Mouse (Mus musculus): Measurements from ENCODE around the gene Klhdc7a. TPM values are rescaled to one million over a fixed set of nuclear protein-coding genes. Genes with fewer than 3 reads are reported as not detected.

The Klhdc7a gene
- total RNA-seq, 1 experiment = 1.9 TPM

GRCm38 (mm10) chr4:139950431-139950848 is 17.4 kb downstream of the Klhdc7a start:
- in situ Hi-C loops (cut with MboI; ENCODE audit: low sequenced_read_pairs in 2 of 2, unreplicated experiment in 2 of 2) = no loop called here
- peaks cover 0 to 2% of the 10 kb centered on the region in 2 experiments; a peak in 3 of 4 replicates for H3K4me1 ChIP-seq (ENCODE audit: control insufficient read depth in 2 of 2, insufficient read depth in 2 of 2, low read length in 2 of 2, poor library complexity in 1 of 2)
- no peak for TF ChIP-seq ZC3H11A (IDR thresholded peaks at IDR 0.05; ENCODE audit: borderline replicate concordance, low read depth, low read length)
- TF ChIP-seq MAFK (IDR thresholded peaks at IDR 0.05; ENCODE audit: insufficient read depth, low read depth, low read length) = no peak
- TF ChIP-seq HCFC1 (IDR thresholded peaks at IDR 0.05; ENCODE audit: borderline replicate concordance, insufficient read depth, low read length) = no peak
- TF ChIP-seq ZNF384 (IDR thresholded peaks at IDR 0.05; ENCODE audit: low read depth, low read length) = no peak
- no peak for TF ChIP-seq CHD2 (IDR thresholded peaks at IDR 0.05; ENCODE audit: low read depth, low read length)
- peak overlapping the region; percentile 49 to 72 for H3K4me3 ChIP-seq (ENCODE audit: insufficient read depth in 1 of 2, low read depth in 1 of 2, low read length in 2 of 2, poor library complexity in 1 of 2, severe bottlenecking in 1 of 2)
- H3K9me3 ChIP-seq (ENCODE audit: control insufficient read depth, insufficient read depth, low read depth, low read length) = no peaks in the 10 kb centered on the region
- no peak overlapping the region for H3K9ac ChIP-seq (ENCODE audit: insufficient read depth, low read depth, low read length, poor library complexity, severe bottlenecking)
- H3K27ac ChIP-seq (ENCODE audit: insufficient read depth, low read depth, low read length, poor library complexity, severe bottlenecking) = no peak overlapping the region
- peak; percentile 58 for DNase-seq (ENCODE audit: low read depth, low spot score)
- no peaks in the 10 kb centered on the region for H3K36me3 ChIP-seq (ENCODE audit: control insufficient read depth, insufficient read depth, low read length, poor library complexity, severe bottlenecking)

GRCm38 (mm10) chr4:139948591-139948990 is 19.2 kb downstream of the Klhdc7a start:
- H3K9ac ChIP-seq (ENCODE audit: insufficient read depth, low read depth, low read length, poor library complexity, severe bottlenecking) = no peak overlapping the region
- no peak for TF ChIP-seq ZC3H11A (IDR thresholded peaks at IDR 0.05; ENCODE audit: borderline replicate concordance, low read depth, low read length)
- H3K36me3 ChIP-seq (ENCODE audit: control insufficient read depth, insufficient read depth, low read length, poor library complexity, severe bottlenecking) = no peaks in the 10 kb centered on the region
- no peak overlapping the region for H3K27ac ChIP-seq (ENCODE audit: insufficient read depth, low read depth, low read length, poor library complexity, severe bottlenecking)
- in situ Hi-C loops (cut with MboI; ENCODE audit: low sequenced_read_pairs in 2 of 2, unreplicated experiment in 2 of 2) = no loop called here
- no peak for DNase-seq (ENCODE audit: low read depth, low spot score)
- no peaks in the 10 kb centered on the region for H3K9me3 ChIP-seq (ENCODE audit: control insufficient read depth, insufficient read depth, low read depth, low read length)
- H3K4me3 ChIP-seq (ENCODE audit: insufficient read depth in 1 of 2, low read depth in 1 of 2, low read length in 2 of 2, poor library complexity in 1 of 2, severe bottlenecking in 1 of 2) = no peak overlapping the region
- peaks cover 2 to 4% of the 10 kb centered on the region in 2 experiments; a peak in 3 of 4 replicates for H3K4me1 ChIP-seq (ENCODE audit: control insufficient read depth in 2 of 2, insufficient read depth in 2 of 2, low read length in 2 of 2, poor library complexity in 1 of 2)

GRCm38 (mm10) chr4:139947341-139947740 is 20.5 kb downstream of the Klhdc7a start:
- Histone ChIP-seq H3K9ac (ENCODE audit: insufficient read depth, low read depth, low read length, poor library complexity, severe bottlenecking) (no peak overlapping the region), H3K9me3 (ENCODE audit: control insufficient read depth, insufficient read depth, low read depth, low read length) (no peaks in the 10 kb centered on the region), H3K4me1 (ENCODE audit: control insufficient read depth in 2 of 2, insufficient read depth in 2 of 2, low read length in 2 of 2, poor library complexity in 1 of 2) (peaks cover 2 to 4% of the 10 kb centered on the region in 2 experiments; a peak in 3 of 4 replicates), H3K4me3 (ENCODE audit: insufficient read depth in 1 of 2, low read depth in 1 of 2, low read length in 2 of 2, poor library complexity in 1 of 2, severe bottlenecking in 1 of 2) (no peak overlapping the region), H3K27ac (ENCODE audit: insufficient read depth, low read depth, low read length, poor library complexity, severe bottlenecking) (no peak overlapping the region), H3K36me3 (ENCODE audit: control insufficient read depth, insufficient read depth, low read length, poor library complexity, severe bottlenecking) (no peaks in the 10 kb centered on the region)
- TF ChIP-seq ZC3H11A (IDR thresholded peaks at IDR 0.05; ENCODE audit: borderline replicate concordance, low read depth, low read length) (no peak), HCFC1 (IDR thresholded peaks at IDR 0.05; ENCODE audit: borderline replicate concordance, insufficient read depth, low read length) (no peak), ZNF384 (IDR thresholded peaks at IDR 0.05; ENCODE audit: low read depth, low read length) (no peak), MAFK (IDR thresholded peaks at IDR 0.05; ENCODE audit: insufficient read depth, low read depth, low read length) (no peak), CHD2 (IDR thresholded peaks at IDR 0.05; ENCODE audit: low read depth, low read length) (no peak)
- in situ Hi-C loops (cut with MboI; ENCODE audit: low sequenced_read_pairs in 2 of 2, unreplicated experiment in 2 of 2) = no loop called here
- DNase-seq (ENCODE audit: low read depth, low spot score) = no peak

- no peak overlapping the region for H3K27ac ChIP-seq (ENCODE audit: insufficient read depth, low read depth, low read length, poor library complexity, severe bottlenecking)
- in situ Hi-C loops (cut with MboI; ENCODE audit: low sequenced_read_pairs in 2 of 2, unreplicated experiment in 2 of 2) = no loop called here
- H3K36me3 ChIP-seq (ENCODE audit: control insufficient read depth, insufficient read depth, low read length, poor library complexity, severe bottlenecking) = no peaks in the 10 kb centered on the region
- H3K4me3 ChIP-seq (ENCODE audit: insufficient read depth in 1 of 2, low read depth in 1 of 2, low read length in 2 of 2, poor library complexity in 1 of 2, severe bottlenecking in 1 of 2) = no peak overlapping the region
- peaks cover 0 to 4% of the 10 kb centered on the region in 2 experiments; a peak in 1 of 4 replicates for H3K4me1 ChIP-seq (ENCODE audit: control insufficient read depth in 2 of 2, insufficient read depth in 2 of 2, low read length in 2 of 2, poor library complexity in 1 of 2)
- H3K9ac ChIP-seq (ENCODE audit: insufficient read depth, low read depth, low read length, poor library complexity, severe bottlenecking) = no peak overlapping the region
- no peaks in the 10 kb centered on the region for H3K9me3 ChIP-seq (ENCODE audit: control insufficient read depth, insufficient read depth, low read depth, low read length)
- DNase-seq (ENCODE audit: low read depth, low spot score) = no peak
- TF ChIP-seq ZNF384 (IDR thresholded peaks at IDR 0.05; ENCODE audit: low read depth, low read length) (no peak), HCFC1 (IDR thresholded peaks at IDR 0.05; ENCODE audit: borderline replicate concordance, insufficient read depth, low read length) (no peak), ZC3H11A (IDR thresholded peaks at IDR 0.05; ENCODE audit: borderline replicate concordance, low read depth, low read length) (no peak), CHD2 (IDR thresholded peaks at IDR 0.05; ENCODE audit: low read depth, low read length) (no peak), MAFK (IDR thresholded peaks at IDR 0.05; ENCODE audit: insufficient read depth, low read depth, low read length) (no peak)
Measured at GRCm38 (mm10) chr4:139941831-139942230, 26.0 kb downstream of the Klhdc7a start.

- no peak for TF ChIP-seq ZC3H11A (IDR thresholded peaks at IDR 0.05; ENCODE audit: borderline replicate concordance, low read depth, low read length)
- TF ChIP-seq MAFK (IDR thresholded peaks at IDR 0.05; ENCODE audit: insufficient read depth, low read depth, low read length) = peak; percentile 97
- Histone ChIP-seq H3K4me3 (ENCODE audit: insufficient read depth in 1 of 2, low read depth in 1 of 2, low read length in 2 of 2, poor library complexity in 1 of 2, severe bottlenecking in 1 of 2) (no peak overlapping the region), H3K27ac (ENCODE audit: insufficient read depth, low read depth, low read length, poor library complexity, severe bottlenecking) (no peak overlapping the region), H3K36me3 (ENCODE audit: control insufficient read depth, insufficient read depth, low read length, poor library complexity, severe bottlenecking) (no peaks in the 10 kb centered on the region), H3K9ac (ENCODE audit: insufficient read depth, low read depth, low read length, poor library complexity, severe bottlenecking) (no peak overlapping the region), H3K9me3 (ENCODE audit: control insufficient read depth, insufficient read depth, low read depth, low read length) (no peaks in the 10 kb centered on the region), H3K4me1 (ENCODE audit: control insufficient read depth in 2 of 2, insufficient read depth in 2 of 2, low read length in 2 of 2, poor library complexity in 1 of 2) (no peaks in the 10 kb centered on the region)
- in situ Hi-C loops (cut with MboI; ENCODE audit: low sequenced_read_pairs in 2 of 2, unreplicated experiment in 2 of 2) = no loop called here
- DNase-seq (ENCODE audit: low read depth, low spot score) = no peak
Measured at GRCm38 (mm10) chr4:139935557-139935956, 32.3 kb downstream of the Klhdc7a start.

All from ES-E14 (cell line).